12 mouse cellular contexts compared by ENCODE assay signal in genomic region chr2:33702705-33703104, GRCm38 (mm10).
DNase-seq lines count a peak whose midpoint lies in the region; ATAC-seq and TF ChIP-seq lines count a peak whose summit lies in the region.
"Had no signal": no experiment of that assay in that cellular context is flagged by ENCODE, and none has a peak within 500 bp of the region (broad histone marks: within the 10 kb centered on the region; RNA-seq: fewer than 3 reads in every experiment).

No protein-coding gene starts in this region.

- H3K9ac ChIP-seq in limb, embryonic 14.5 days (ENCODE audit: low read depth, low read length, severe bottlenecking), result peak overlapping the region; percentile 21; the same call in 1 of the 2 replicates
- H3K9ac ChIP-seq in midbrain, postnatal 0 days (replicated peaks; ENCODE audit: low read length, poor library complexity, severe bottlenecking), result no peak overlapping the region
- H3K9ac ChIP-seq: liver, embryonic 15.5 days had no signal

- peak overlapping the region; percentile 25 for H3K4me2 ChIP-seq in limb, embryonic 14.5 days (replicated peaks; ENCODE audit: low read depth, low read length, severe bottlenecking)
- no peak overlapping the region for H3K4me2 ChIP-seq in midbrain, postnatal 0 days (ENCODE audit: low read depth, low read length, poor library complexity, severe bottlenecking)
- H3K4me2 ChIP-seq: liver, embryonic 15.5 days had no signal

- no peak for TF ChIP-seq CTCF in midbrain, postnatal 0 days (IDR thresholded peaks at IDR 0.05)

- H3K27ac ChIP-seq in limb, embryonic 14.5 days (replicated peaks; ENCODE audit: low read depth, low read length), result peak overlapping the region; percentile 28
- H3K27ac ChIP-seq in midbrain, postnatal 0 days (ENCODE audit: low read depth, low read length), result no peak overlapping the region
- H3K27ac ChIP-seq: liver, embryonic 15.5 days had no signal

- peak; percentile 7 to 14 for DNase-seq in kidney, adult 8-10 months
- no peak for DNase-seq in kidney, adult 11 months
- DNase-seq in adrenal gland, adult 2 months, result peak; percentile 87
- peak; percentile 32 to 45 for DNase-seq in gastrocnemius, postnatal 36 days
- DNase-seq in limb, embryonic 14.5 days (ENCODE audit: low spot score), result peak; percentile 53
- DNase-seq in layer of hippocampus, adult 8-10 months (ENCODE audit: low spot score in 2 of 2), result no peak
- no peak for DNase-seq in midbrain, postnatal 0 days (ENCODE audit: low spot score)
- no peak for DNase-seq in left cerebral cortex, postnatal 10 days (ENCODE audit: extremely low spot score in 1 of 2, low spot score in 2 of 2)
- DNase-seq: cerebellum, adult 9-10 months; right cerebral cortex, postnatal 14 days; thymus, postnatal 14 days had no signal

- peaks cover 52% of the 10 kb centered on the region for H3K4me1 ChIP-seq in limb, embryonic 14.5 days (ENCODE audit: control insufficient read depth, insufficient read depth, low read length)
- H3K4me1 ChIP-seq in midbrain, postnatal 0 days (ENCODE audit: insufficient read depth, low read length), result 0 out of 2 replicates have a peak, but pooled peaks cover 6% of the 10 kb centered on the region
- H3K4me1 ChIP-seq: liver, embryonic 15.5 days had no signal

- no peaks in the 10 kb centered on the region for H3K36me3 ChIP-seq in limb, embryonic 14.5 days (ENCODE audit: control insufficient read depth, insufficient read depth, low read length)
- no peaks in the 10 kb centered on the region for H3K36me3 ChIP-seq in midbrain, postnatal 0 days (ENCODE audit: insufficient read depth, low read length)
- H3K36me3 ChIP-seq: liver, embryonic 15.5 days had no signal

- TF ChIP-seq POLR2A in limb, embryonic 14.5 days (IDR thresholded peaks at IDR 0.05; ENCODE audit: borderline replicate concordance, extremely low read depth, insufficient read depth, insufficient read length), result no peak

- ATAC-seq in limb, embryonic 14.5 days (ENCODE audit: low FRiP score, low read depth), result no peak
- no peak for ATAC-seq in midbrain, postnatal 0 days (ENCODE audit: low FRiP score)

- no peaks in the 10 kb centered on the region for H3K9me3 ChIP-seq in limb, embryonic 14.5 days (ENCODE audit: control insufficient read depth, low read length)
- H3K9me3 ChIP-seq in midbrain, postnatal 0 days (ENCODE audit: low read length), result no peaks in the 10 kb centered on the region
- H3K9me3 ChIP-seq: liver, embryonic 15.5 days had no signal

- intact Hi-C loops in gastrocnemius, postnatal 36 days (cut with DNase I), result no loop called here
- intact Hi-C loops in left cerebral cortex, postnatal 10 days (cut with DNase I), result no loop called here

- 42% methylated on average over 5 of the region's 5 CpGs for WGBS in limb, embryonic 14.5 days
- 47% methylated on average over 5 of the region's 5 CpGs for WGBS in midbrain, postnatal 0 days

- H3K27me3 ChIP-seq in limb, embryonic 14.5 days (ENCODE audit: control insufficient read depth, insufficient read depth, low read length), result peaks cover 15% of the 10 kb centered on the region; the same call in 1 of the 2 replicates
- H3K27me3 ChIP-seq in midbrain, postnatal 0 days (ENCODE audit: insufficient read depth, low read length), result peaks cover 3% of the 10 kb centered on the region; the same call in 1 of the 2 replicates

- peak overlapping the region; percentile 10; the same call in 1 of the 2 replicates for H3K4me3 ChIP-seq in limb, embryonic 14.5 days (replicated peaks; ENCODE audit: low read length)
- no peak overlapping the region for H3K4me3 ChIP-seq in midbrain, postnatal 0 days (ENCODE audit: low read depth, low read length)
- H3K4me3 ChIP-seq: liver, embryonic 15.5 days had no signal

Comparison
In these comparisons a context has a peak if more than half of its experiments do, and no peak if none do; other contexts are left out.
1. DNase-seq: peak in kidney, adult 8-10 months (2 of 2), adrenal gland, adult 2 months (single experiment), gastrocnemius, postnatal 36 days (2 of 2) and limb, embryonic 14.5 days (single experiment); none in kidney, adult 11 months (single experiment), layer of hippocampus, adult 8-10 months (0 of 2), midbrain, postnatal 0 days (single experiment) and left cerebral cortex, postnatal 10 days (0 of 2).